Mouse (Mus musculus) brain, embryonic 14.5 days (tissue): ENCODE data around the gene Nek10.

Source experiments
- CTCF ChIP-seq: fragments of 200-500 bp; IDR thresholded peaks from 2 replicates; pipeline ENCODE4 v1.5.1; 2012; ENCODE audit warnings: inconsistent platforms, mild to moderate bottlenecking, moderate library complexity, borderline replicate concordance; ENCODE audit not compliant: insufficient read depth, insufficient read length; ENCODE audit errors: extremely low read depth
- POLR2A ChIP-seq: fragments of 200-500 bp; IDR thresholded peaks from 2 replicates; pipeline ENCODE4 v1.6.1; 2012; ENCODE audit warnings: mild to moderate bottlenecking, inconsistent platforms, borderline replicate concordance; ENCODE audit not compliant: poor library complexity, insufficient read depth, insufficient read length, severe bottlenecking; ENCODE audit errors: extremely low read depth

DNA sequence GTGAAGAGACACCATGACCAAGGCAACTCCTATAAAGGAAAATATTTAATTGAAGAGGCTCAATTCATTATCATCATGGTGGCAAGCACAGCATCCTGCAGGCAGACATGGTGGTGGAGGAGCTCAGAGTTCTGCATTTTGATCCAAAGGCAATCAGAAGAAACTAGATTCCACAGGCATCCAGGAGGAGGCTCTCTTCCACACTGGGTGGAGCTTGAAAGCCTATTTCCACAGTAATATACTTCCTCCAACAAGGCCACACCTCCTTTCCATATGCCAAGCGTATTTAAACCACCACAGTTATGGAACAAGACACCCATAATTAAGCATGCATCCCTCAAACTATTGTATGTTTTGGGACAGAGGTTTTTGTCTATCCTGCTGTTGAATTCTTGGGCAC lies 16.2 kb upstream of the Nek10 start:
- TF ChIP-seq CTCF (no peak), POLR2A (no peak)
